Mouse (Mus musculus) liver, adult 2 months (tissue): ENCODE data around the gene Gm10563. TPM values are rescaled to one million over a fixed set of nuclear protein-coding genes. Genes with fewer than 3 reads are reported as not detected.

Experiments used
- DNase-seq: peaks from one replicate; pipeline ENCODE4 v3.0.0-alpha.2; 2011; ENCODE audit warnings: low read depth, low spot score; ENCODE audit errors: extremely low read depth
- H3K27ac ChIP-seq: fragments of 200-500 bp; replicated peaks from 2 replicates; pipeline ENCODE4 v1.5.1; 2012; ENCODE audit warnings: low read depth, mild to moderate bottlenecking, control low read depth, inconsistent platforms, low read length; ENCODE audit not compliant: insufficient read depth
- H3K27me3 ChIP-seq: fragments of 200-500 bp; 2 replicates; pipeline ENCODE4 v1.6.1; 2012; ENCODE audit warnings: mild to moderate bottlenecking, moderate library complexity, low read length, inconsistent platforms; ENCODE audit not compliant: control insufficient read depth, insufficient read depth
- H3K36me3 ChIP-seq: fragments of 200-500 bp; 2 replicates; pipeline ENCODE4 v1.6.1; 2012; ENCODE audit warnings: low read length, inconsistent platforms; ENCODE audit not compliant: control insufficient read depth, insufficient read depth
- H3K4me1 ChIP-seq: fragments of 200-500 bp; 2 replicates; pipeline ENCODE4 v1.6.1; 2011; ENCODE audit warnings: low read length; ENCODE audit not compliant: control insufficient read depth, insufficient read depth
- H3K4me3 ChIP-seq: fragments of 200-500 bp; 2 replicates; pipeline ENCODE4 v1.5.1; 2011; ENCODE audit warnings: low read depth, mild to moderate bottlenecking, control low read depth, low read length, moderate library complexity; ENCODE audit not compliant: insufficient read depth
- H3K79me2 ChIP-seq: fragments of 200-500 bp; 2 replicates; pipeline ENCODE4 v1.6.1; 2012; ENCODE audit warnings: inconsistent platforms, mild to moderate bottlenecking, low read length, moderate library complexity; ENCODE audit not compliant: control insufficient read depth, insufficient read depth
- H3K9ac ChIP-seq: fragments of 200-500 bp; 2 replicates; pipeline ENCODE4 v1.6.1; 2012; ENCODE audit warnings: low read depth, mild to moderate bottlenecking, control low read depth, inconsistent platforms, low read length
- CTCF ChIP-seq: fragments of 200-500 bp; IDR thresholded peaks from 2 replicates; pipeline ENCODE4 v1.5.1; 2011; ENCODE audit warnings: low read depth, low read length, control low read depth
- POLR2A ChIP-seq: fragments of 200-500 bp; IDR thresholded peaks from 2 replicates; pipeline ENCODE4 v1.6.1; 2011; ENCODE audit warnings: low read length, control low read depth; ENCODE audit not compliant: insufficient read depth; ENCODE audit errors: extremely low read depth
- WGBS: fragments of 180-500 bp; shearing (Covaris S2); methylation state at CpG from one replicate; pipeline ENCODE4 v1.1.7; 2018; 5-methylcytosine and 5-hydroxymethylcytosine counted together
- polyA plus RNA-seq: library from polyadenylated mRNA; depleted of rRNA; stranded (reverse); fragments of >200 nt; gene quantifications from 2 replicates; pipeline ENCODE4 v1.2.3, GENCODE M21; 2012
- total RNA-seq: library from RNA; depleted of rRNA; stranded (reverse); fragments of >200 nt; gene quantifications from 2 replicates; pipeline ENCODE4 v1.2.3, GENCODE M21; 2014

Gm10563 gene
- total and polyA plus RNA-seq, 2 experiments = not detected

GRCm38 (mm10) chr4:155660641-155661040, 15.4 kb upstream of the Gm10563 start:
- Histone ChIP-seq H3K79me2 (no peaks in the 10 kb centered on the region), H3K27me3 (no peaks in the 10 kb centered on the region), H3K4me1 (no peaks in the 10 kb centered on the region), H3K27ac (no peak overlapping the region), H3K4me3 (no peak overlapping the region), H3K9ac (no peak overlapping the region), H3K36me3 (no peaks in the 10 kb centered on the region; the same call in 1 of the 2 replicates)
- 73% methylated on average over 12 of the region's 12 CpGs for whole genome bisulfite sequencing
- TF ChIP-seq POLR2A (no peak), CTCF (no peak)
- no peak for DNase-seq

- 92% methylated on average over 10 of the region's 10 CpGs for WGBS
- no peak for TF ChIP-seq CTCF
- TF ChIP-seq POLR2A = no peak
- no peak overlapping the region for H3K4me3 ChIP-seq
- H3K9ac ChIP-seq = no peak overlapping the region
- H3K36me3 ChIP-seq = no peaks in the 10 kb centered on the region; the same call in 1 of the 2 replicates
- no peaks in the 10 kb centered on the region for H3K79me2 ChIP-seq
- no peak for DNase-seq
- H3K27me3 ChIP-seq = no peaks in the 10 kb centered on the region
- no peak overlapping the region for H3K27ac ChIP-seq
- H3K4me1 ChIP-seq = 0 out of 2 replicates have a peak, but pooled peaks cover 2% of the 10 kb centered on the region
These were observed 13.8 kb upstream of the Gm10563 start for GRCm38 (mm10) chr4:155658961-155659360.

- 94% methylated on average over 13 of the region's 13 CpGs for WGBS
- Histone ChIP-seq H3K9ac (no peak overlapping the region), H3K36me3 (no peaks in the 10 kb centered on the region; the same call in 1 of the 2 replicates), H3K27me3 (no peaks in the 10 kb centered on the region), H3K27ac (no peak overlapping the region), H3K4me1 (0 out of 2 replicates have a peak, but pooled peaks cover 2% of the 10 kb centered on the region), H3K4me3 (no peak overlapping the region), H3K79me2 (no peaks in the 10 kb centered on the region)
- TF ChIP-seq POLR2A (no peak), CTCF (no peak)
- DNase-seq = no peak
These were observed 11.1 kb upstream of the Gm10563 start for GRCm38 (mm10) chr4:155656214-155656751.

GRCm38 (mm10) chr4:155654456-155655298, 9.5 kb upstream of the Gm10563 start:
- TF ChIP-seq POLR2A (no peak), CTCF (no peak)

GRCm38 (mm10) chr4:155654183-155654455, 8.9 kb upstream of the Gm10563 start:
- no peak for TF ChIP-seq CTCF
- TF ChIP-seq POLR2A = no peak
- no peak overlapping the region for H3K27ac ChIP-seq
- H3K27me3 ChIP-seq = no peaks in the 10 kb centered on the region
- no peaks in the 10 kb centered on the region for H3K79me2 ChIP-seq
- 16% methylated on average over 6 of the region's 6 CpGs for WGBS
- 0 out of 2 replicates have a peak, but pooled peaks cover 2% of the 10 kb centered on the region for H3K4me1 ChIP-seq
- no peak for DNase-seq
- no peak overlapping the region for H3K9ac ChIP-seq
- no peak overlapping the region for H3K4me3 ChIP-seq
- peaks cover 10% of the 10 kb centered on the region for H3K36me3 ChIP-seq

More at GRCm38 (mm10) chr4:155654456-155655298, 9.5 kb upstream of the Gm10563 start:
- Histone ChIP-seq H3K79me2 (no peaks in the 10 kb centered on the region), H3K27me3 (no peaks in the 10 kb centered on the region), H3K4me3 (peak overlapping the region; percentile 49), H3K36me3 (peaks cover 7% of the 10 kb centered on the region; the same call in 1 of the 2 replicates), H3K4me1 (0 out of 2 replicates have a peak, but pooled peaks cover 2% of the 10 kb centered on the region), H3K9ac (peak overlapping the region; percentile 47; the same call in 1 of the 2 replicates), H3K27ac (no peak overlapping the region)
- DNase-seq = no peak
- 32% methylated on average over 52 of the region's 52 CpGs for WGBS
